Mouse (Mus musculus): ENCODE data around the gene Tatdn3. TPM values are rescaled to one million over a fixed set of nuclear protein-coding genes. Genes with fewer than 3 reads are reported as not detected.

Tatdn3 gene
- total and polyA plus RNA-seq, 2 experiments, result 9.4 to 16.3 TPM

- H3K79me2 ChIP-seq (ENCODE audit: control insufficient read depth, insufficient read depth, low read length), result no peaks in the 10 kb centered on the region
- no peaks in the 10 kb centered on the region for H3K27me3 ChIP-seq (ENCODE audit: control insufficient read depth, insufficient read depth, low read length)
- no peaks in the 10 kb centered on the region for H3K4me1 ChIP-seq (ENCODE audit: control insufficient read depth, insufficient read depth, low read length)
- no peak overlapping the region for H3K4me3 ChIP-seq (ENCODE audit: insufficient read depth, low read depth, low read length)
- DNase-seq (ENCODE audit: extremely low read depth, low read depth, low spot score), result no peak
- TF ChIP-seq POLR2A (IDR thresholded peaks at IDR 0.05; ENCODE audit: extremely low read depth, insufficient read depth, low read length) (no peak), CTCF (IDR thresholded peaks at IDR 0.05; ENCODE audit: low read depth, low read length) (no peak)
- H3K9ac ChIP-seq (ENCODE audit: low read depth, low read length), result no peak overlapping the region
- 90% methylated on average over 1 of the region's 1 CpGs for WGBS
- H3K36me3 ChIP-seq (ENCODE audit: control insufficient read depth, insufficient read depth, low read length), result no peaks in the 10 kb centered on the region
- H3K27ac ChIP-seq (replicated peaks; ENCODE audit: insufficient read depth, low read depth, low read length), result no peak overlapping the region
Measured at GRCm38 (mm10) chr1:190998027-190998426, 64.7 kb downstream of the Tatdn3 start.

GRCm38 (mm10) chr1:190996346-190996877 is 66.3 kb downstream of the Tatdn3 start:
- H3K27me3 ChIP-seq (ENCODE audit: control insufficient read depth, insufficient read depth, low read length), result no peaks in the 10 kb centered on the region
- no peak overlapping the region for H3K27ac ChIP-seq (replicated peaks; ENCODE audit: insufficient read depth, low read depth, low read length)
- 71% methylated on average over 6 of the region's 6 CpGs for WGBS
- no peak overlapping the region for H3K9ac ChIP-seq (ENCODE audit: low read depth, low read length)
- no peak overlapping the region for H3K4me3 ChIP-seq (ENCODE audit: insufficient read depth, low read depth, low read length)
- H3K79me2 ChIP-seq (ENCODE audit: control insufficient read depth, insufficient read depth, low read length), result no peaks in the 10 kb centered on the region
- H3K36me3 ChIP-seq (ENCODE audit: control insufficient read depth, insufficient read depth, low read length), result no peaks in the 10 kb centered on the region
- no peaks in the 10 kb centered on the region for H3K4me1 ChIP-seq (ENCODE audit: control insufficient read depth, insufficient read depth, low read length)
- no peak for DNase-seq (ENCODE audit: extremely low read depth, low read depth, low spot score)
- TF ChIP-seq POLR2A (IDR thresholded peaks at IDR 0.05; ENCODE audit: extremely low read depth, insufficient read depth, low read length), result no peak
- no peak for TF ChIP-seq CTCF (IDR thresholded peaks at IDR 0.05; ENCODE audit: low read depth, low read length)

Other genes starting within 250 kb of the Tatdn3 start
- gene Rps6kc1, start 151.2 kb downstream of the Tatdn3 start, total RNA-seq (2014; rRNA removed), result 9.2 and 12.6 TPM in 2 replicates
- gene Rps6kc1, start 151.2 kb downstream of the Tatdn3 start, polyA plus RNA-seq (2012; rRNA removed), result 5.7 and 8.1 TPM in 2 replicates
- 20.4 and 20.7 TPM in 2 replicates for gene Angel2, start 137.8 kb downstream of the Tatdn3 start, total RNA-seq (2014; rRNA removed)
- 11.4 and 11.7 TPM in 2 replicates for gene Angel2, start 137.8 kb downstream of the Tatdn3 start, polyA plus RNA-seq (2012; rRNA removed)
- gene Vash2, start 83.6 kb downstream of the Tatdn3 start, total RNA-seq (2014; rRNA removed), result under 0.01 TPM in 1 of 2 replicates, not detected in the other
- not detected in 2 replicates for gene Vash2, start 83.6 kb downstream of the Tatdn3 start, polyA plus RNA-seq (2012; rRNA removed)
- 4.0 and 4.1 TPM in 2 replicates for gene Flvcr1, start 36.8 kb downstream of the Tatdn3 start, total RNA-seq (2014; rRNA removed)
- gene Flvcr1, start 36.8 kb downstream of the Tatdn3 start, polyA plus RNA-seq (2012; rRNA removed), result 2.1 and 2.7 TPM in 2 replicates
- not detected in 2 replicates for gene Spata45, start 26.3 kb downstream of the Tatdn3 start, total RNA-seq (2014; rRNA removed)
- gene Spata45, start 26.3 kb downstream of the Tatdn3 start, polyA plus RNA-seq (2012; rRNA removed), result not detected in 2 replicates
- 0.34 and 0.46 TPM in 2 replicates for gene Nsl1, start 80 bp upstream of the Tatdn3 start, total RNA-seq (2014; rRNA removed)
- gene Nsl1, start 80 bp upstream of the Tatdn3 start, polyA plus RNA-seq (2012; rRNA removed), result 0.04 and 0.11 TPM in 2 replicates
- gene Batf3, start 34.9 kb upstream of the Tatdn3 start, total RNA-seq (2014; rRNA removed), result 1.6 and 2.2 TPM in 2 replicates
- gene Batf3, start 34.9 kb upstream of the Tatdn3 start, polyA plus RNA-seq (2012; rRNA removed), result 2.5 and 2.9 TPM in 2 replicates
- gene Fam71a, start 101.9 kb upstream of the Tatdn3 start, total RNA-seq (2014; rRNA removed), result not detected in 2 replicates
- gene Fam71a, start 101.9 kb upstream of the Tatdn3 start, polyA plus RNA-seq (2012; rRNA removed), result not detected in 2 replicates
- gene Atf3, start 155.1 kb upstream of the Tatdn3 start, total RNA-seq (2014; rRNA removed), result 0.55 and 1.1 TPM in 2 replicates
- 0.55 and 0.81 TPM in 2 replicates for gene Atf3, start 155.1 kb upstream of the Tatdn3 start, polyA plus RNA-seq (2012; rRNA removed)

Data from liver, adult 2 months (tissue).